Mouse (Mus musculus) stomach, embryonic 14.5 days (tissue): ENCODE measurements around the gene Cep290. TPM values are rescaled to one million over a fixed set of nuclear protein-coding genes. Genes with fewer than 3 reads are reported as not detected.

ENCODE experiments used
- ATAC-seq: fragments of 200-750 bp; cut with Nextera tagmentation; 2 replicates; pipeline ENCODE4 v1.8.0; 2017; ENCODE audit warnings: low read depth, moderate TSS enrichment; ENCODE audit not compliant: insufficient number of reproducible peaks, insufficient read depth, low FRiP score
- H3K27ac ChIP-seq: fragments of 300-500 bp; sonication (generic); 2 replicates; pipeline ENCODE4 v1.5.1; 2014; ENCODE audit warnings: mild to moderate bottlenecking, low read length, moderate library complexity, mixed read lengths
- H3K27me3 ChIP-seq: fragments of 300-500 bp; sonication (generic); 2 replicates; pipeline ENCODE4 v1.6.1; 2014; ENCODE audit warnings: low read length, control low read depth, mixed read lengths; ENCODE audit not compliant: control insufficient read depth, insufficient read depth
- H3K36me3 ChIP-seq: fragments of 300-500 bp; sonication (generic); 2 replicates; pipeline ENCODE4 v1.6.1; 2014; ENCODE audit warnings: mild to moderate bottlenecking, control low read depth, low read length, moderate library complexity, mixed read lengths; ENCODE audit not compliant: control insufficient read depth, insufficient read depth
- H3K4me1 ChIP-seq: fragments of 300-500 bp; sonication (generic); 2 replicates; pipeline ENCODE4 v1.6.1; 2014; ENCODE audit warnings: low read length, control low read depth, mixed read lengths; ENCODE audit not compliant: control insufficient read depth, insufficient read depth
- H3K4me2 ChIP-seq: fragments of 300-500 bp; sonication (generic); replicated peaks from 2 replicates; pipeline ENCODE4 v1.6.1; 2014; ENCODE audit warnings: low read depth, low read length, control low read depth
- H3K4me3 ChIP-seq: fragments of 300-500 bp; sonication (generic); 2 replicates; pipeline ENCODE4 v1.5.1; 2014; ENCODE audit warnings: low read depth, low read length, control low read depth
- H3K9ac ChIP-seq: fragments of 300-500 bp; sonication (generic); replicated peaks from 2 replicates; pipeline ENCODE4 v1.6.1; 2014; ENCODE audit warnings: low read depth, mild to moderate bottlenecking, control low read depth, low read length, moderate library complexity, mixed read lengths
- H3K9me3 ChIP-seq: fragments of 300-500 bp; sonication (generic); 2 replicates; pipeline ENCODE4 v1.6.1; 2016; ENCODE audit warnings: low read depth, low read length, control low read depth; ENCODE audit not compliant: control insufficient read depth
- WGBS: fragments of 180-500 bp; shearing (Covaris S2); extraction: QIAGEN DNeasy Blood & Tissue Kit; methylation state at CpG from one replicate; pipeline ENCODE4 v1.1.7; 2014; 5-methylcytosine and 5-hydroxymethylcytosine counted together
- polyA plus RNA-seq: library from polyadenylated mRNA; unstranded; fragments of >200 nt; fragmentation: Nextera tagmentation; extraction: Ambion mirVana; gene quantifications from 2 replicates; pipeline ENCODE4 v1.2.1, GENCODE M21; 2014

Gene Cep290
- 5.4 and 7.8 TPM in 2 replicates for polyA plus RNA-seq

DNA sequence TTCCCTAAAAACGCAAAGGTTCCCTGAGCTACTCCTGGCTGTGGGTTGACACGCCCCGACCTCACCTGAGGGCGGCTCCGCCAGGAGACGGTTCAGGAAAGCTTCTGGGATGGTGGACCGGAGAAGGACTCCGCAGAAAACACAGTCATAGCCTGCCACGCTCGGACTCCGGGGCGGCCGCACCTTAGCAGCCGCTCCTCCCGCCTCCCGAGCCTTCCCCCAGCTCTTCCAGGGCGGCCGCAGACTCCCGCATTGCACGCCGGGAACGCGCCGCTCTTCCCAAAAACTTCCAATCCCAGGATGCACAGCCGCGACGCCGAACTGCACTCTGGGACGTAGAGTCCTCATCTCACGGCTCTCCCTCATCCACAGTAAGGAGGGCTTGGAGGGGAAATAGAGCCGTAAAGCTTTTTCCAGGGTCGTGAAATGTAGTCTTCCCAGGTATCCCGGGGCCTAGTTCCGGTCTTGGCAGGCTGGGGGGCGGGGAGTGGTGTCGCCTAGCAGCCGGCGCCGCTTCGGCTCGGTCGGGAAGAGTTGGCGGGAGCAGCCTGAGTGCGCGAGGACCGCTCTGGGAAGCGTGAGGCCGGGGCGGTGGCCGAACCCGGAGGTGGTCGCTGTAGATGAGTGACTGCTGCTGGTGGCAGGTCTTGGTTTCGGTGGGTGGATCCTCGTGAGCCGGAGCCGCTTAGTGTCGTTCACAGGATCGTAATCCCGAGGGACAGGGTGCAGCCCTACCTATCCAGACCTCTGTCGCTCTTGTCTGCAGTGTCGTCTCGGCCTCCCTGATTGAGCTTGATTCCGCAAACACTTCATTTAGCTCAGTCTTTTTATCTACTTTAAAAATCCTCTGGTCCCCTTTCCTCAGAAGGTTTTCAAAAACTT is at the start of gene Cep290, which contains the start of gene Tmtc3:
Gene Cep290, plus strand, starts transcription at position 462 of the 882 bp plus-strand sequence.
Gene Tmtc3, minus strand, starts transcription at position 254 of the 882 bp plus-strand sequence.
- H3K27ac ChIP-seq = peak within 1 kb of the TSS; percentile 58; the same call in 1 of the 2 replicates
- H3K36me3 ChIP-seq = peaks cover 3% of the 10 kb centered on the region; the same call in 1 of the 2 replicates
- H3K4me3 ChIP-seq = peak within 1 kb of the TSS; percentile 90
- H3K27me3 ChIP-seq = no peaks in the 10 kb centered on the region
- H3K9me3 ChIP-seq = no peaks in the 10 kb centered on the region
- peak within 1 kb of the TSS; percentile 67 for H3K9ac ChIP-seq
- peak within 1 kb of the TSS; percentile 74 for H3K4me2 ChIP-seq
- 0% methylated on average over 63 of the region's 63 CpGs for WGBS
- peak; percentile 99 for ATAC-seq
- no peaks in the 10 kb centered on the region for H3K4me1 ChIP-seq

DNA sequence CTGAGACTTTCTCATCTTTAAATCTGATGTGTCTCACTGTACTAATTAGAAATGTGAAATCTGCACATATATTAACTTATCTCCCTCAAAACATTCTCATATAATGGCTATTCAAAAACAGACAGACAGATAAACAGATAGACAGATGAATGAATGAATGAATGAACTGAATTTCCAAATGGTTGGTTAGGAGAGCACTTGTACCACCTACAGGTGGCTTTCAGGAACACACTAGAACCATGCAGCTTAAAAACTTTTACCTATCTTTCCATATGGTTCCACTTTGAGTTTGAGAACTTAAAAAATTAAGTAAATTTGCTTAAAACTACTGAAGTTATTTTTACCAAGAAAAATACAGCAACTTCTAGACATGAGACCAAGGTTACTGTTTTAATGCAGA is 38.0 kb upstream of the Cep290 start:
- Histone ChIP-seq H3K36me3 (no peaks in the 10 kb centered on the region; the same call in 1 of the 2 replicates), H3K27ac (no peak overlapping the region), H3K4me3 (no peak overlapping the region), H3K4me2 (no peak overlapping the region), H3K4me1 (no peaks in the 10 kb centered on the region), H3K9me3 (no peaks in the 10 kb centered on the region), H3K9ac (no peak overlapping the region), H3K27me3 (no peaks in the 10 kb centered on the region)
- ATAC-seq = no peak

DNA sequence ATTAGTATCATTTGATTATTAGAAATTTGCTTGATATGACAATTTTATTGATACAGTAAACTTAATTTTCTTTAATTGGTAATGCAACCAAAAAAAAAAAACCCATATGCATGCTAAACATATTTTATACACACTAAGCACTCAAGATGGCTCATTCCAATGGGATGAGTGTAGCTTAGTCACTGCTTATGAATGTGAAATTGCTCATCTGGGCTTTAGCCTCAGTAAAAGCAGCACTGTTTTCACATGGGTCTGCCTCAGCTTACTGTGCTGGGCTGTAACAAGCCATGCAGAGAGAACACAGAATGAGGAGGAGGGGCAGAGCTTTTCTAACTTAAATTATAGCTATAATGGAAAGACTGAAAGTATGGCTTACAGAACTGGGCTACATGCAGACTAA is 26.8 kb upstream of the Cep290 start:
- H3K4me3 ChIP-seq = no peak overlapping the region
- no peaks in the 10 kb centered on the region for H3K9me3 ChIP-seq
- ATAC-seq = no peak
- no peak overlapping the region for H3K4me2 ChIP-seq
- H3K9ac ChIP-seq = no peak overlapping the region
- H3K27me3 ChIP-seq = no peaks in the 10 kb centered on the region
- peaks cover 13% of the 10 kb centered on the region for H3K36me3 ChIP-seq
- H3K4me1 ChIP-seq = no peaks in the 10 kb centered on the region
- no peak overlapping the region for H3K27ac ChIP-seq

DNA sequence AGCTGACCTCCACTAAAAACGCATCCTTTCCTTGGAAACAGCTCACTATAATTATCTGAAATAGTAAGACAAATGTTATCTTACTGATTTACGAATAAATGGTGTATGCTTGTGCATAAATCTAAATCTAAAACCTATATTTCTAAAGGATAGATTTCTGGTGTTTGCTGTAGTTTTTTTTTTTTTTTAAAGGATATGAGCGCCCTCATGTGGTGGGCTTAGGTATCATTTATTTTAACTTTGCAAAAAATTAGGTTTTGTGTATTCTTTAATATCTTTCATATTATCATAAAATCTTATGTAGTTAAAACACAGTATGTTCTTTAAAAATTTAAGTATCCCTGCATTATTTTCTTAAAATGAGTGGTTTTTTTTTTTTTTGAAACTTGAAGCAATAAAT is 12.3 kb upstream of the Cep290 start:
- no peaks in the 10 kb centered on the region for H3K9me3 ChIP-seq
- WGBS = 55% methylated on average over 3 of the region's 3 CpGs
- no peak overlapping the region for H3K4me2 ChIP-seq
- no peaks in the 10 kb centered on the region for H3K27me3 ChIP-seq
- H3K9ac ChIP-seq = no peak overlapping the region
- ATAC-seq = no peak
- no peak overlapping the region for H3K4me3 ChIP-seq
- H3K27ac ChIP-seq = no peak overlapping the region
- no peaks in the 10 kb centered on the region for H3K4me1 ChIP-seq
- peaks cover 16% of the 10 kb centered on the region; the same call in 1 of the 2 replicates for H3K36me3 ChIP-seq

DNA sequence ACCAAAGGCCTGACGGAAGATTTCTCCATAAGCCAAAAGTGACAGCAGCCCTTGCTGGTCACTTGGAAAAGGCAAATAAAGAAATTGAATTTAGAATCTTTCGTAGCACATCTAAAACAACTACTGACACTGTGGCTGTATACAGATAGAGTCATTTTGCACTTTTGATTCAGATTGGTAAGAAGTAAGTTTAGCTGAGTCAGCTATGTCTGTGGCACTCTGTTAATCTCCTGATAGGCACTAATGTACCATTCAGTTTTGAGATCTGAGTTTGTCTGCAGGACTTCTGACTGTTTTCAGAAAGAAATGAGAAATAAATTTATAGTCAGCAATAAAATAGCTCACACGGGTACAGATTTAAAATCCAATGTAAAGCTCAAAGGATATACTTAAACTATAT is 7.8 kb upstream of the Cep290 start:
- H3K27me3 ChIP-seq = no peaks in the 10 kb centered on the region
- no peak overlapping the region for H3K4me2 ChIP-seq
- ATAC-seq = no peak
- no peaks in the 10 kb centered on the region for H3K9me3 ChIP-seq
- WGBS = 91% methylated on average over 3 of the region's 3 CpGs
- H3K9ac ChIP-seq = no peak overlapping the region
- no peak overlapping the region for H3K27ac ChIP-seq
- H3K36me3 ChIP-seq = peaks cover 11% of the 10 kb centered on the region; the same call in 1 of the 2 replicates
- no peaks in the 10 kb centered on the region for H3K4me1 ChIP-seq
- no peak overlapping the region for H3K4me3 ChIP-seq

DNA sequence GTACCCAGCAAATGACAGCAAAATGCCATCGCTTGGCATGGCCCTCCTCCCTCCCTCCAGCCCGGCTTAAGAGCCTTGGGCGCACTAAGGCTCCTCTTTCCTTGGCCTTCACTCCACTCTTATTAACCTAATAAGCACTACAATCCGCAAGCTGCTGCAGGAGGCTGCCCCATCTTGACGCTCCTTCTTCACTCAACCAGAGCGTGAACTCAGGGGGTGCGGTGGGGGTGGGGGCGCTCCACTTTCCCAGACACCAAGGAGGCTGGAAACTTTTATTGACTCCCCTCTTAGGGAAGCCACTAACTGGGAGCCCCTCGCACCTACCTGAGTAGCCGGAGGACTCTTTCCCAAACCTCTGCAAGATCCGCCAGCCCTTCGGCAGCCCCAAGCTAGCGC is 659 bp upstream of the Cep290 start:
- no peaks in the 10 kb centered on the region for H3K9me3 ChIP-seq
- peak; percentile 15 for ATAC-seq
- peaks cover 3% of the 10 kb centered on the region; the same call in 1 of the 2 replicates for H3K36me3 ChIP-seq
- WGBS = under 1% methylated on average over 13 of the region's 13 CpGs
- H3K4me1 ChIP-seq = no peaks in the 10 kb centered on the region
- peak overlapping the region; percentile 90 for H3K4me3 ChIP-seq
- H3K27ac ChIP-seq = peak overlapping the region; percentile 58; the same call in 1 of the 2 replicates
- peak overlapping the region; percentile 67 for H3K9ac ChIP-seq
- H3K4me2 ChIP-seq = peak overlapping the region; percentile 74
- H3K27me3 ChIP-seq = no peaks in the 10 kb centered on the region

DNA sequence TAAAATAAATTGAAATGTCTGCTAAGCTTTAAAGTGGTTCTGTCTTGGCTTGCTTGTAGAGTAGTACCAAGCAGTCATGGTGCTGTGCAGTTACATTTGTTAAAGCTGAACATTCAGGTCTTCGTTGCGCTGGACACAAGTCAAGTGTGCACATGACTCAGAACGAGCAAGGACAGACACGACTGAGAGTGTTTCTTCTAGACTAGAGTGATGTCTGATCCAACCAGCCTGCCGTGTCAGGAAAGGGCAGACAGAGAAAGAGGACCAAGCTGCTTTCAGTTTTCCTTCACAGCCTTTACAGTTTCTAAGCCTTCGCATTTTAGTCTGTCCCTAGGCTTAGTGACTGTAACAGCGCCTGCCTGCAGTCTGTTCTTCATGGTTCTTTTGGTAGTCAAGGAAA is 4.6 kb downstream of the Cep290 start:
- 92% methylated on average over 7 of the region's 7 CpGs for WGBS
- no peaks in the 10 kb centered on the region for H3K9me3 ChIP-seq
- no peak for ATAC-seq
- no peak overlapping the region for H3K4me3 ChIP-seq
- H3K4me2 ChIP-seq = no peak overlapping the region
- peaks cover 5% of the 10 kb centered on the region for H3K36me3 ChIP-seq
- H3K4me1 ChIP-seq = no peaks in the 10 kb centered on the region
- no peak overlapping the region for H3K27ac ChIP-seq
- no peaks in the 10 kb centered on the region for H3K27me3 ChIP-seq
- no peak overlapping the region for H3K9ac ChIP-seq

DNA sequence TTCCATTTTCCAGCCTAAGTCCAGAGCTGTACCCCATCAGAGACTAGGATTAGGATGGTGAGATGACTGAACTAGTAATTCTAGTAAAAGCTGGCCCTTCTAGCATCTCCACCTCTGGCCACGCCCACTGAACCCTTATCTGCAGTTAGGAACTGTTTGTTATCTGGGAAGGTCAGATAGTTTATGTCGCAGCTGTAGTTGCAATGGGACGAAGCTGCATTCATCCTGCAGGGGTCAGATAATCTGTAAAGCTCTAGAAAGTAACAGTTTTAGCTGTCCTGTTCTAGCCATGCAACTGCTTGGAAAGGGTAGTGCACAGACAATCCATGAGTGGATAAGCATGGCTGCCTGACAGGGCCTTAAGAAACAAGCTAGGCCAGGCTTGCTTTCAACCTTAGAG is 11.0 kb downstream of the Cep290 start:
- 55% methylated on average over 3 of the region's 3 CpGs for WGBS
- no peak overlapping the region for H3K27ac ChIP-seq
- no peak overlapping the region for H3K4me2 ChIP-seq
- no peak overlapping the region for H3K9ac ChIP-seq
- no peak for ATAC-seq
- no peaks in the 10 kb centered on the region for H3K27me3 ChIP-seq
- H3K36me3 ChIP-seq = peaks cover 15% of the 10 kb centered on the region
- H3K4me1 ChIP-seq = no peaks in the 10 kb centered on the region
- no peaks in the 10 kb centered on the region for H3K9me3 ChIP-seq
- no peak overlapping the region for H3K4me3 ChIP-seq
